40 mouse cellular contexts compared by ENCODE assay signal in genomic region chr4:43834749-43835148, GRCm38 (mm10). TPM values are rescaled to one million over a fixed set of nuclear protein-coding genes. Genes with fewer than 3 reads are reported as not detected.
"Had no signal": no experiment of that assay in that cellular context is flagged by ENCODE, and none has a peak within 500 bp of the region (broad histone marks: within the 10 kb centered on the region; RNA-seq: fewer than 3 reads in every experiment).

No protein-coding gene starts in this region.

- H3K27me3 ChIP-seq: heart, embryonic 13.5 days; heart, embryonic 15.5 days; hindbrain, embryonic 12.5 days; kidney, embryonic 15.5 days; limb, embryonic 12.5 days; liver, embryonic 13.5 days had no signal

- H3K36me3 ChIP-seq: heart, embryonic 13.5 days; heart, embryonic 15.5 days; hindbrain, embryonic 10.5 days; hindbrain, embryonic 12.5 days; kidney, embryonic 15.5 days; limb, embryonic 10.5 days; limb, embryonic 12.5 days; liver, embryonic 13.5 days had no signal

- H3K9ac ChIP-seq: heart, embryonic 13.5 days; heart, embryonic 15.5 days; hindbrain, embryonic 12.5 days; hindbrain, embryonic 14.5 days; kidney, embryonic 15.5 days; limb, embryonic 12.5 days; liver, embryonic 13.5 days had no signal

- ATAC-seq: hindbrain, embryonic 16.5 days; intestine, embryonic 16.5 days had no signal

- H3K4me2 ChIP-seq: heart, embryonic 11.5 days; heart, embryonic 13.5 days; heart, embryonic 15.5 days; hindbrain, embryonic 12.5 days; hindbrain, embryonic 14.5 days; kidney, embryonic 15.5 days; limb, embryonic 12.5 days; liver, embryonic 11.5 days; liver, embryonic 13.5 days had no signal

- H3K27ac ChIP-seq: gastrocnemius, adult 2 months; heart, adult 2 months; heart, embryonic 13.5 days; heart, embryonic 15.5 days; hindbrain, embryonic 10.5 days; hindbrain, embryonic 12.5 days; hindbrain, embryonic 14.5 days; kidney, embryonic 15.5 days; kidney, postnatal 0 days; left cerebral cortex, adult 2 months; limb, embryonic 10.5 days; limb, embryonic 12.5 days; liver, embryonic 13.5 days had no signal

- DNase-seq: gastrocnemius, adult 2 months; gastrocnemius, postnatal 10 days; gastrocnemius, postnatal 25 days; heart, adult 2 months; heart, postnatal 4 days; kidney, adult 11 months; kidney, adult 2 months; kidney, adult 9 months; kidney, postnatal 14 days; kidney, postnatal 36 days; layer of hippocampus, adult 9-11 months; layer of hippocampus, postnatal 36 days; liver; liver, embryonic 13.5 days had no signal

- H3K4me3 ChIP-seq: gastrocnemius, adult 2 months; heart, adult 2 months; heart, embryonic 13.5 days; heart, embryonic 15.5 days; hindbrain, embryonic 10.5 days; hindbrain, embryonic 12.5 days; kidney, embryonic 15.5 days; left cerebral cortex, adult 2 months; limb, embryonic 10.5 days; limb, embryonic 12.5 days; liver, embryonic 13.5 days had no signal

- H3K9me3 ChIP-seq: heart, embryonic 13.5 days; heart, embryonic 15.5 days; hindbrain, embryonic 10.5 days; hindbrain, embryonic 12.5 days; kidney, embryonic 15.5 days; limb, embryonic 10.5 days; limb, embryonic 12.5 days; liver, embryonic 13.5 days had no signal

- H3K4me1 ChIP-seq: heart, embryonic 15.5 days; hindbrain, embryonic 10.5 days; hindbrain, embryonic 12.5 days; kidney, embryonic 15.5 days; limb, embryonic 12.5 days; liver, embryonic 13.5 days had no signal

RNA-seq across cellular contexts. Expression of gene Olfr157, which starts 5.3 kb away (rescaled TPM):
- total RNA-seq: gastrocnemius, adult 2 months; gastrocnemius, postnatal 10 days; gastrocnemius, postnatal 25 days; gastrocnemius, postnatal 4 days; granulocyte monocyte progenitor cell, adult 5-6 weeks; heart, adult 2 months; heart, postnatal 25 days; heart, postnatal 4 days; layer of hippocampus, adult 18-20 months; layer of hippocampus, adult 8-10 months; layer of hippocampus, postnatal 14 days; layer of hippocampus, postnatal 36 days; left cerebral cortex, adult 2 months; left cerebral cortex, postnatal 14 days; left cerebral cortex, postnatal 36 days had no signal
- polyA plus RNA-seq: heart, adult 2 months; heart, embryonic 13.5 days; heart, embryonic 15.5 days; heart, postnatal 0 days; hindbrain, embryonic 10.5 days; hindbrain, embryonic 12.5 days; hindbrain, embryonic 16.5 days; intestine, embryonic 14.5 days; intestine, embryonic 16.5 days; kidney, adult 2 months; kidney, embryonic 15.5 days; limb, embryonic 10.5 days; limb, embryonic 12.5 days; liver, embryonic 11.5 days; liver, embryonic 13.5 days had no signal

RNA-seq across cellular contexts. Expression of gene Olfr156, which starts 11.1 kb away (rescaled TPM):
- total RNA-seq: gastrocnemius, adult 2 months; gastrocnemius, postnatal 10 days; gastrocnemius, postnatal 25 days; gastrocnemius, postnatal 4 days; granulocyte monocyte progenitor cell, adult 5-6 weeks; heart, adult 2 months; heart, postnatal 25 days; heart, postnatal 4 days; layer of hippocampus, adult 18-20 months; layer of hippocampus, adult 8-10 months; layer of hippocampus, postnatal 14 days; layer of hippocampus, postnatal 36 days; left cerebral cortex, adult 2 months; left cerebral cortex, postnatal 14 days; left cerebral cortex, postnatal 36 days had no signal
- polyA plus RNA-seq: heart, adult 2 months; heart, embryonic 11.5 days; heart, embryonic 13.5 days; heart, embryonic 15.5 days; heart, postnatal 0 days; hindbrain, embryonic 10.5 days; hindbrain, embryonic 12.5 days; hindbrain, embryonic 14.5 days; hindbrain, embryonic 16.5 days; intestine, embryonic 14.5 days; intestine, embryonic 16.5 days; kidney, adult 2 months; kidney, embryonic 15.5 days; kidney, postnatal 0 days; large intestine, adult 2 months; limb, embryonic 10.5 days; limb, embryonic 12.5 days; liver, embryonic 11.5 days; liver, embryonic 13.5 days had no signal

RNA-seq across cellular contexts. Expression of gene Olfr155, which starts 16.6 kb away (rescaled TPM):
- total RNA-seq: gastrocnemius, adult 2 months; gastrocnemius, postnatal 10 days; gastrocnemius, postnatal 25 days; gastrocnemius, postnatal 4 days; granulocyte monocyte progenitor cell, adult 5-6 weeks; heart, adult 2 months; heart, postnatal 25 days; heart, postnatal 4 days; layer of hippocampus, adult 18-20 months; layer of hippocampus, adult 8-10 months; layer of hippocampus, postnatal 14 days; layer of hippocampus, postnatal 36 days; left cerebral cortex, adult 2 months; left cerebral cortex, postnatal 14 days; left cerebral cortex, postnatal 36 days had no signal
- polyA plus RNA-seq: heart, adult 2 months; heart, embryonic 11.5 days; heart, embryonic 13.5 days; heart, embryonic 15.5 days; heart, postnatal 0 days; hindbrain, embryonic 10.5 days; hindbrain, embryonic 12.5 days; hindbrain, embryonic 14.5 days; hindbrain, embryonic 16.5 days; intestine, embryonic 14.5 days; intestine, embryonic 16.5 days; kidney, adult 2 months; kidney, embryonic 15.5 days; kidney, postnatal 0 days; large intestine, adult 2 months; limb, embryonic 10.5 days; limb, embryonic 12.5 days; limb, embryonic 14.5 days; liver, embryonic 11.5 days; liver, embryonic 13.5 days had no signal
